Mouse (Mus musculus): ENCODE results near the gene Dennd1a. TPM values are rescaled to one million over a fixed set of nuclear protein-coding genes. Genes with fewer than 3 reads are reported as not detected.

Gene Dennd1a
- polyA plus RNA-seq, 1 experiment from 2014 or later: 12.3 TPM

DNA sequence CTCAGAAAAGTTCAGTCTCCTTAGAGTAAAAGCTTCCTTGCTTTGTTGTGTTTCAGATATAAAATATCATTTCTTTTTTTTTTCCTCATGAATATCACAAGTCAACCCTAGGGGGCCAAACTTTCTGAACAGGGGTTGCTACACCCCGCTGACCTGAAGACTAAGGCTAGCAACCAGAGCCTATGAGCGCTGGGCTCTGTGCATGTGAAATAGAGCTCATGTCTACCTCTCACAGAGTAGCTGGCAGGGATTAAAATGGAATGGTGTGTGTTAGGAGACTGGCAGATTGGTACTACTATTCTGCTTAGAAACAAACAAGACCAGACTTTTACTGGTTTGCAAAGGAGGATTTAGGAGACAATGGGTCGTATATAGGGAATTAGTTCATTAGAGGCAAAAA is 258.9 kb downstream of the Dennd1a start:
- no peaks in the 10 kb centered on the region for H3K4me1 ChIP-seq (ENCODE audit: control insufficient read depth, insufficient read depth, low read length)
- WGBS: 93% methylated on average over 3 of the region's 3 CpGs
- no peak overlapping the region for H3K27ac ChIP-seq (replicated peaks; ENCODE audit: low read depth, low read length)
- H3K4me3 ChIP-seq (ENCODE audit: low read depth, low read length): no peak overlapping the region
- H3K36me3 ChIP-seq (ENCODE audit: control insufficient read depth, insufficient read depth, low read length): no peaks in the 10 kb centered on the region
- DNase-seq (ENCODE audit: low spot score) (no peak), ATAC-seq (ENCODE audit: insufficient number of reproducible peaks, low FRiP score, low TSS enrichment, low read depth) (no peak)
- H3K9me3 ChIP-seq (ENCODE audit: control insufficient read depth, low read length): no peaks in the 10 kb centered on the region
- H3K27me3 ChIP-seq (ENCODE audit: control insufficient read depth, insufficient read depth, low read length): no peaks in the 10 kb centered on the region
- no peak overlapping the region for H3K9ac ChIP-seq (ENCODE audit: low read length)
- H3K4me2 ChIP-seq (ENCODE audit: low read depth, severe bottlenecking): no peak overlapping the region

- no peaks in the 10 kb centered on the region for H3K36me3 ChIP-seq (ENCODE audit: control insufficient read depth, insufficient read depth, low read length)
- no peak overlapping the region for H3K9ac ChIP-seq (ENCODE audit: low read length)
- no peaks in the 10 kb centered on the region for H3K9me3 ChIP-seq (ENCODE audit: control insufficient read depth, low read length)
- no peaks in the 10 kb centered on the region for H3K27me3 ChIP-seq (ENCODE audit: control insufficient read depth, insufficient read depth, low read length)
- no peak overlapping the region for H3K4me3 ChIP-seq (ENCODE audit: low read depth, low read length)
- H3K4me2 ChIP-seq (ENCODE audit: low read depth, severe bottlenecking): no peak overlapping the region
- ATAC-seq (ENCODE audit: insufficient number of reproducible peaks, low FRiP score, low TSS enrichment, low read depth): no peak
- no peaks in the 10 kb centered on the region for H3K4me1 ChIP-seq (ENCODE audit: control insufficient read depth, insufficient read depth, low read length)
- WGBS: 39% methylated on average over 6 of the region's 6 CpGs
- H3K27ac ChIP-seq (replicated peaks; ENCODE audit: low read depth, low read length): no peak overlapping the region
- no peak for DNase-seq (ENCODE audit: low spot score)
Measured at GRCm38 (mm10) chr2:38025615-38026014, 261.6 kb downstream of the Dennd1a start.

- Histone ChIP-seq H3K27me3 (ENCODE audit: control insufficient read depth, insufficient read depth, low read length) (no peaks in the 10 kb centered on the region), H3K9ac (ENCODE audit: low read length) (no peak overlapping the region), H3K9me3 (ENCODE audit: control insufficient read depth, low read length) (no peaks in the 10 kb centered on the region), H3K4me2 (ENCODE audit: low read depth, severe bottlenecking) (no peak overlapping the region), H3K4me1 (ENCODE audit: control insufficient read depth, insufficient read depth, low read length) (no peaks in the 10 kb centered on the region), H3K36me3 (ENCODE audit: control insufficient read depth, insufficient read depth, low read length) (no peaks in the 10 kb centered on the region), H3K4me3 (ENCODE audit: low read depth, low read length) (no peak overlapping the region), H3K27ac (replicated peaks; ENCODE audit: low read depth, low read length) (no peak overlapping the region)
- WGBS: 81% methylated on average over 4 of the region's 4 CpGs
- no peak for DNase-seq (ENCODE audit: low spot score)
- no peak for ATAC-seq (ENCODE audit: insufficient number of reproducible peaks, low FRiP score, low TSS enrichment, low read depth)
Measured at GRCm38 (mm10) chr2:38023741-38024130, 263.5 kb downstream of the Dennd1a start.

DNA sequence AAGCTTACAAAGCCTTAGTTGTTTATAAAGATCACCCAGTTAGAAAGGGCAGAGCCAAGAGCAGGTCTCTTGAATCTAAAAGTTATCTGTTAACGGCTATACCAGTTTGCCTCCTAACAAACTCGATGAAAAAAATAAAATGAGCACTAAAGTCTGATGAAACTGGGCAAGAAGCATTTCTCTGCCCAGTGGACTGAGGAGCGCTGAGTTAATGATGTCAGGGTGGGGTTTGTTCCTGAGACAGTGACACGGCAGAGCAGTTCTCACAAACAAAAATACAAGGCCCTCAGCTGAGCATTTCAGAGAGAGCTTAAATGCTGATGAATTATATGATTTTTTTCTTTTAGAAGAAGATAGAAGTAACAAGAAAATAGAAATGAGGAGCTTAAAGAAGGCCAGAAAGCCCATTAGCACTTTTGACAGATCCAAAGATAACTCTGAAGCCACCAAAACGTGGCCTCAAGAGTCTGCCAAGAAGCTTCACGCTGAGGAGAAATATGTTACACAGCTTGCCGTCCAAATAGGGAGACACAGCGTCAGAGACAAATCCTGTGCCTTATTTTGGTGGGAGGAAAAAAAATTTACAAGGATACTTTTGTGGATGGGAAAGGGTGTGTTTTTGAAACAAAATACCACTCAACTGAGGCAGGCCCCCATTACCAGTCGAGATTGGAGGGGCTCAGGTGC is 264.0 kb downstream of the Dennd1a start:
- Histone ChIP-seq H3K4me3 (ENCODE audit: low read depth, low read length) (no peak overlapping the region), H3K9me3 (ENCODE audit: control insufficient read depth, low read length) (no peaks in the 10 kb centered on the region), H3K4me2 (ENCODE audit: low read depth, severe bottlenecking) (no peak overlapping the region), H3K9ac (ENCODE audit: low read length) (no peak overlapping the region), H3K36me3 (ENCODE audit: control insufficient read depth, insufficient read depth, low read length) (no peaks in the 10 kb centered on the region), H3K27me3 (ENCODE audit: control insufficient read depth, insufficient read depth, low read length) (no peaks in the 10 kb centered on the region), H3K4me1 (ENCODE audit: control insufficient read depth, insufficient read depth, low read length) (no peaks in the 10 kb centered on the region), H3K27ac (replicated peaks; ENCODE audit: low read depth, low read length) (no peak overlapping the region)
- DNase-seq (ENCODE audit: low spot score) (no peak), ATAC-seq (ENCODE audit: insufficient number of reproducible peaks, low FRiP score, low TSS enrichment, low read depth) (no peak)
- WGBS: 80% methylated on average over 9 of the region's 9 CpGs

GRCm38 (mm10) chr2:38021166-38021565 is 266.0 kb downstream of the Dennd1a start:
- no peaks in the 10 kb centered on the region for H3K9me3 ChIP-seq (ENCODE audit: control insufficient read depth, low read length)
- H3K4me2 ChIP-seq (ENCODE audit: low read depth, severe bottlenecking): no peak overlapping the region
- ATAC-seq (ENCODE audit: insufficient number of reproducible peaks, low FRiP score, low TSS enrichment, low read depth) (no peak), DNase-seq (ENCODE audit: low spot score) (no peak)
- 96% methylated on average over 9 of the region's 9 CpGs for WGBS
- no peak overlapping the region for H3K27ac ChIP-seq (replicated peaks; ENCODE audit: low read depth, low read length)
- no peaks in the 10 kb centered on the region for H3K36me3 ChIP-seq (ENCODE audit: control insufficient read depth, insufficient read depth, low read length)
- H3K27me3 ChIP-seq (ENCODE audit: control insufficient read depth, insufficient read depth, low read length): no peaks in the 10 kb centered on the region
- no peak overlapping the region for H3K4me3 ChIP-seq (ENCODE audit: low read depth, low read length)
- no peaks in the 10 kb centered on the region for H3K4me1 ChIP-seq (ENCODE audit: control insufficient read depth, insufficient read depth, low read length)
- H3K9ac ChIP-seq (ENCODE audit: low read length): no peak overlapping the region

DNA sequence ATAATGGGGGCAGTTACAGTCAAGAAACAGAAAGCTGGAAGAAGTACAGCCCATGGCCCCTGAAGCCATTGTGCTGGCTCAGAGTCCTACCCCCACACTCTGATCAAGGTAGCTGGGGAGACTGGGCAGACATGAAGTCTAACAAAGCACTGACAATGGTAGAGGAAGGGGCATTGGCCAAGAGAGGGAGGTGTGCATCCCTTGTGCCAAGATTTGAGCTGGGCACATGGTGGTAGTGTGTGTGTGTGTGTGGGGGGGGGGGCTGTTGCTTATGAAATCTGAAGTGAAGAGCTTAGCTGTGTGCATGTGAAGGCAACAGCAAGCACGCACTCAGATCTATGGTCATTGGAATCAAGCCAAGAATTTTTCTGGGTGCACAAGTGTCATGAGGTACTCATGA is 272.5 kb downstream of the Dennd1a start:
- Histone ChIP-seq H3K27me3 (ENCODE audit: control insufficient read depth, insufficient read depth, low read length) (no peaks in the 10 kb centered on the region), H3K4me3 (ENCODE audit: low read depth, low read length) (no peak overlapping the region), H3K9ac (ENCODE audit: low read length) (no peak overlapping the region), H3K27ac (replicated peaks; ENCODE audit: low read depth, low read length) (no peak overlapping the region), H3K9me3 (ENCODE audit: control insufficient read depth, low read length) (no peaks in the 10 kb centered on the region), H3K36me3 (ENCODE audit: control insufficient read depth, insufficient read depth, low read length) (no peaks in the 10 kb centered on the region), H3K4me2 (ENCODE audit: low read depth, severe bottlenecking) (no peak overlapping the region), H3K4me1 (ENCODE audit: control insufficient read depth, insufficient read depth, low read length) (no peaks in the 10 kb centered on the region)
- no peak for ATAC-seq (ENCODE audit: insufficient number of reproducible peaks, low FRiP score, low TSS enrichment, low read depth)
- DNase-seq (ENCODE audit: low spot score): no peak
- WGBS: 84% methylated on average over 1 of the region's 1 CpGs

GRCm38 (mm10) chr2:38013839-38014365 is 273.3 kb downstream of the Dennd1a start:
- no peak overlapping the region for H3K9ac ChIP-seq (ENCODE audit: low read length)
- H3K27me3 ChIP-seq (ENCODE audit: control insufficient read depth, insufficient read depth, low read length): no peaks in the 10 kb centered on the region
- no peak for DNase-seq (ENCODE audit: low spot score)
- H3K27ac ChIP-seq (replicated peaks; ENCODE audit: low read depth, low read length): no peak overlapping the region
- no peak overlapping the region for H3K4me2 ChIP-seq (ENCODE audit: low read depth, severe bottlenecking)
- H3K4me1 ChIP-seq (ENCODE audit: control insufficient read depth, insufficient read depth, low read length): no peaks in the 10 kb centered on the region
- no peaks in the 10 kb centered on the region for H3K9me3 ChIP-seq (ENCODE audit: control insufficient read depth, low read length)
- H3K4me3 ChIP-seq (ENCODE audit: low read depth, low read length): no peak overlapping the region
- ATAC-seq (ENCODE audit: insufficient number of reproducible peaks, low FRiP score, low TSS enrichment, low read depth): no peak
- 64% methylated on average over 5 of the region's 5 CpGs for WGBS
- H3K36me3 ChIP-seq (ENCODE audit: control insufficient read depth, insufficient read depth, low read length): no peaks in the 10 kb centered on the region

DNA sequence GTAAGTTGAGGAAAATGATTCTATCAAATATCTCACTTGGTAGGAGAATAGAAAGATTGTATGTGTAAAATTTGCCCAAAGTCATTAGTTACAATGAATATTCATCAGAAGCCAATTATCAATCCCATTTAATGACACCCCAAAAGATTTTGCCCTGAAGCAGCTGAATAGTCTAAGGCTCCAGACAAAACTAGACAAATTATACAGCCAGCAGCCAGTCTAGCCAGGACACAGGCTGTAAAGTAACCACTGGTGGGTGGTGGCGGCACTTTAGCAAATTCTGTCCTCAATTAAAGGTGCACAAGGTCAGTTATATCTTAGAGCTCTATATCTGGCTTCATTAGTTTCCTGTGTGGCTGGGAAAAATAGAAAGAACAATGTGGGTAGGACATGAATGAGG is 280.0 kb downstream of the Dennd1a start:
- Histone ChIP-seq H3K9ac (ENCODE audit: low read length) (no peak overlapping the region), H3K27ac (replicated peaks; ENCODE audit: low read depth, low read length) (no peak overlapping the region), H3K36me3 (ENCODE audit: control insufficient read depth, insufficient read depth, low read length) (no peaks in the 10 kb centered on the region), H3K4me3 (ENCODE audit: low read depth, low read length) (no peak overlapping the region), H3K9me3 (ENCODE audit: control insufficient read depth, low read length) (no peaks in the 10 kb centered on the region), H3K4me2 (ENCODE audit: low read depth, severe bottlenecking) (no peak overlapping the region), H3K4me1 (ENCODE audit: control insufficient read depth, insufficient read depth, low read length) (no peaks in the 10 kb centered on the region), H3K27me3 (ENCODE audit: control insufficient read depth, insufficient read depth, low read length) (no peaks in the 10 kb centered on the region)
- no peak for DNase-seq (ENCODE audit: low spot score)
- ATAC-seq (ENCODE audit: insufficient number of reproducible peaks, low FRiP score, low TSS enrichment, low read depth): no peak
- 31% methylated on average over 1 of the region's 1 CpGs for WGBS

All from limb, embryonic 11.5 days (tissue).